Mouse (Mus musculus): ENCODE results near the gene Nlrp6.

DNA sequence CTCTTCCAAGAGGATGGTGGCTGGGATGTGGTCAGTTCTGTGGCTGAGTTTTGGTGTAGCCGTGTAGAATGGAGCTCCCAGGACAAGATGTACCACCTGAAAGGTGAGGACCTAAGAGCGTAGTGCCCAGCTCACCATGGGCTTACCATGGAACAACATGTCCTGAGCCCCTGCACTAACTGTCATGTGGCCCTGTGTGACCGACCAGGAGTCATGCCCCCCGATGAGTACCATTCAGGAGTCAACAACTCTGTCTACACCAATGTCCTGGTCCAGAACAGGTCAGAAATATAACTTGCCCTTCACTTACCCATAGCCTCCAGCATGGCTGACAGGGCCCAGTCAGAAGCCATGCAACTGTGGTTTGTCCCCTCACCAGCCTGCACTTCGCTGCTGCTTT, 24.5 kb downstream of the Nlrp6 start:
- TF ChIP-seq CTCF (IDR thresholded peaks at IDR 0.05) (no peak), POLR2A (IDR thresholded peaks at IDR 0.05; ENCODE audit: insufficient read depth, low read depth, low read length) (no peak), EP300 (IDR thresholded peaks at IDR 0.05; ENCODE audit: insufficient read depth, low read depth, low read length) (no peak)

Data from heart, adult 2 months (tissue).